Mouse (Mus musculus): ENCODE measurements around the gene Ptprc. TPM values are rescaled to one million over a fixed set of nuclear protein-coding genes. Genes with fewer than 3 reads are reported as not detected.

The Ptprc gene
- polyA plus RNA-seq, 1 experiment from 2014 or later = 3.3 TPM

GRCm38 (mm10) chr1:138172547-138172946 lies 3.0 kb downstream of the Ptprc start:
- no peak overlapping the region for H3K9ac ChIP-seq (ENCODE audit: low read depth, low read length)
- no peak overlapping the region for H3K4me2 ChIP-seq (replicated peaks; ENCODE audit: low read depth)
- no peaks in the 10 kb centered on the region for H3K36me3 ChIP-seq (ENCODE audit: control insufficient read depth, insufficient read depth)
- no peak overlapping the region for H3K27ac ChIP-seq (ENCODE audit: low read depth, low read length)
- no peak for ATAC-seq
- no peaks in the 10 kb centered on the region for H3K4me1 ChIP-seq (replicated peaks; ENCODE audit: control insufficient read depth, insufficient read depth, low read length)
- H3K9me3 ChIP-seq (ENCODE audit: control insufficient read depth) = no peaks in the 10 kb centered on the region
- 77% methylated on average over 3 of the region's 3 CpGs for WGBS
- no peaks in the 10 kb centered on the region for H3K27me3 ChIP-seq (replicated peaks; ENCODE audit: control insufficient read depth, insufficient read depth, low read length)
- no peak overlapping the region for H3K4me3 ChIP-seq (ENCODE audit: low read depth, low read length)
- no peak for TF ChIP-seq CTCF (IDR thresholded peaks at IDR 0.05; ENCODE audit: low read depth)

- H3K4me3 ChIP-seq (ENCODE audit: low read depth, low read length) = no peak overlapping the region
- no peak overlapping the region for H3K9ac ChIP-seq (ENCODE audit: low read depth, low read length)
- no peaks in the 10 kb centered on the region for H3K36me3 ChIP-seq (ENCODE audit: control insufficient read depth, insufficient read depth)
- no peaks in the 10 kb centered on the region for H3K9me3 ChIP-seq (ENCODE audit: control insufficient read depth)
- TF ChIP-seq CTCF (IDR thresholded peaks at IDR 0.05; ENCODE audit: low read depth) = no peak
- no peaks in the 10 kb centered on the region for H3K4me1 ChIP-seq (replicated peaks; ENCODE audit: control insufficient read depth, insufficient read depth, low read length)
- WGBS = 85% methylated on average over 4 of the region's 4 CpGs
- H3K27me3 ChIP-seq (replicated peaks; ENCODE audit: control insufficient read depth, insufficient read depth, low read length) = no peaks in the 10 kb centered on the region
- H3K4me2 ChIP-seq (replicated peaks; ENCODE audit: low read depth) = no peak overlapping the region
- ATAC-seq = no peak
- no peak overlapping the region for H3K27ac ChIP-seq (ENCODE audit: low read depth, low read length)
Observed at GRCm38 (mm10) chr1:138172096-138172495, 3.4 kb downstream of the Ptprc start.

GRCm38 (mm10) chr1:138166233-138166771 lies 9.2 kb downstream of the Ptprc start:
- Histone ChIP-seq H3K4me1 (replicated peaks; ENCODE audit: control insufficient read depth, insufficient read depth, low read length) (no peaks in the 10 kb centered on the region), H3K9me3 (ENCODE audit: control insufficient read depth) (no peaks in the 10 kb centered on the region), H3K27ac (ENCODE audit: low read depth, low read length) (no peak overlapping the region), H3K27me3 (replicated peaks; ENCODE audit: control insufficient read depth, insufficient read depth, low read length) (no peaks in the 10 kb centered on the region), H3K9ac (ENCODE audit: low read depth, low read length) (no peak overlapping the region), H3K4me2 (replicated peaks; ENCODE audit: low read depth) (no peak overlapping the region), H3K4me3 (ENCODE audit: low read depth, low read length) (no peak overlapping the region), H3K36me3 (ENCODE audit: control insufficient read depth, insufficient read depth) (no peaks in the 10 kb centered on the region)
- ATAC-seq = no peak
- WGBS = 68% methylated on average over 5 of the region's 5 CpGs
- TF ChIP-seq CTCF (IDR thresholded peaks at IDR 0.05; ENCODE audit: low read depth) = no peak

GRCm38 (mm10) chr1:138162638-138163037 lies 12.9 kb downstream of the Ptprc start:
- no peak overlapping the region for H3K4me3 ChIP-seq (ENCODE audit: low read depth, low read length)
- H3K27me3 ChIP-seq (replicated peaks; ENCODE audit: control insufficient read depth, insufficient read depth, low read length) = no peaks in the 10 kb centered on the region
- no peak overlapping the region for H3K4me2 ChIP-seq (replicated peaks; ENCODE audit: low read depth)
- no peaks in the 10 kb centered on the region for H3K4me1 ChIP-seq (replicated peaks; ENCODE audit: control insufficient read depth, insufficient read depth, low read length)
- no peak for ATAC-seq
- WGBS = 87% methylated on average over 8 of the region's 8 CpGs
- no peak overlapping the region for H3K27ac ChIP-seq (ENCODE audit: low read depth, low read length)
- no peaks in the 10 kb centered on the region for H3K36me3 ChIP-seq (ENCODE audit: control insufficient read depth, insufficient read depth)
- H3K9me3 ChIP-seq (ENCODE audit: control insufficient read depth) = no peaks in the 10 kb centered on the region
- TF ChIP-seq CTCF (IDR thresholded peaks at IDR 0.05; ENCODE audit: low read depth) = no peak
- H3K9ac ChIP-seq (ENCODE audit: low read depth, low read length) = no peak overlapping the region

- H3K9me3 ChIP-seq (ENCODE audit: control insufficient read depth) = no peaks in the 10 kb centered on the region
- no peak overlapping the region for H3K27ac ChIP-seq (ENCODE audit: low read depth, low read length)
- no peaks in the 10 kb centered on the region for H3K36me3 ChIP-seq (ENCODE audit: control insufficient read depth, insufficient read depth)
- H3K4me3 ChIP-seq (ENCODE audit: low read depth, low read length) = no peak overlapping the region
- 78% methylated on average over 2 of the region's 2 CpGs for WGBS
- H3K9ac ChIP-seq (ENCODE audit: low read depth, low read length) = no peak overlapping the region
- no peaks in the 10 kb centered on the region for H3K27me3 ChIP-seq (replicated peaks; ENCODE audit: control insufficient read depth, insufficient read depth, low read length)
- no peak overlapping the region for H3K4me2 ChIP-seq (replicated peaks; ENCODE audit: low read depth)
- no peaks in the 10 kb centered on the region for H3K4me1 ChIP-seq (replicated peaks; ENCODE audit: control insufficient read depth, insufficient read depth, low read length)
- no peak for ATAC-seq
- no peak for TF ChIP-seq CTCF (IDR thresholded peaks at IDR 0.05; ENCODE audit: low read depth)
Observed at GRCm38 (mm10) chr1:138158921-138159320, 16.6 kb downstream of the Ptprc start.

GRCm38 (mm10) chr1:138158236-138158635 lies 17.3 kb downstream of the Ptprc start:
- TF ChIP-seq CTCF (IDR thresholded peaks at IDR 0.05; ENCODE audit: low read depth) = no peak
- H3K4me2 ChIP-seq (replicated peaks; ENCODE audit: low read depth) = no peak overlapping the region

GRCm38 (mm10) chr1:138157709-138158108 lies 17.8 kb downstream of the Ptprc start:
- 67% methylated on average over 2 of the region's 2 CpGs for WGBS
- no peak for ATAC-seq
- no peak overlapping the region for H3K4me3 ChIP-seq (ENCODE audit: low read depth, low read length)
- H3K4me1 ChIP-seq (replicated peaks; ENCODE audit: control insufficient read depth, insufficient read depth, low read length) = no peaks in the 10 kb centered on the region
- no peaks in the 10 kb centered on the region for H3K36me3 ChIP-seq (ENCODE audit: control insufficient read depth, insufficient read depth)
- H3K9me3 ChIP-seq (ENCODE audit: control insufficient read depth) = no peaks in the 10 kb centered on the region
- H3K27me3 ChIP-seq (replicated peaks; ENCODE audit: control insufficient read depth, insufficient read depth, low read length) = no peaks in the 10 kb centered on the region
- H3K27ac ChIP-seq (ENCODE audit: low read depth, low read length) = no peak overlapping the region
- no peak overlapping the region for H3K9ac ChIP-seq (ENCODE audit: low read depth, low read length)
- H3K4me2 ChIP-seq (replicated peaks; ENCODE audit: low read depth) = no peak overlapping the region
- TF ChIP-seq CTCF (IDR thresholded peaks at IDR 0.05; ENCODE audit: low read depth) = no peak

More at GRCm38 (mm10) chr1:138158236-138158635, 17.3 kb downstream of the Ptprc start:
- no peaks in the 10 kb centered on the region for H3K4me1 ChIP-seq (replicated peaks; ENCODE audit: control insufficient read depth, insufficient read depth, low read length)
- no peak overlapping the region for H3K4me3 ChIP-seq (ENCODE audit: low read depth, low read length)
- no peaks in the 10 kb centered on the region for H3K9me3 ChIP-seq (ENCODE audit: control insufficient read depth)
- no peak overlapping the region for H3K9ac ChIP-seq (ENCODE audit: low read depth, low read length)
- H3K27ac ChIP-seq (ENCODE audit: low read depth, low read length) = no peak overlapping the region
- H3K36me3 ChIP-seq (ENCODE audit: control insufficient read depth, insufficient read depth) = no peaks in the 10 kb centered on the region
- 70% methylated on average over 3 of the region's 3 CpGs for WGBS
- no peaks in the 10 kb centered on the region for H3K27me3 ChIP-seq (replicated peaks; ENCODE audit: control insufficient read depth, insufficient read depth, low read length)
- ATAC-seq = no peak

Measured in intestine, postnatal 0 days (tissue).